Comparison of ENCODE assay signal across 33 mouse cellular contexts in the genomic region with DNA sequence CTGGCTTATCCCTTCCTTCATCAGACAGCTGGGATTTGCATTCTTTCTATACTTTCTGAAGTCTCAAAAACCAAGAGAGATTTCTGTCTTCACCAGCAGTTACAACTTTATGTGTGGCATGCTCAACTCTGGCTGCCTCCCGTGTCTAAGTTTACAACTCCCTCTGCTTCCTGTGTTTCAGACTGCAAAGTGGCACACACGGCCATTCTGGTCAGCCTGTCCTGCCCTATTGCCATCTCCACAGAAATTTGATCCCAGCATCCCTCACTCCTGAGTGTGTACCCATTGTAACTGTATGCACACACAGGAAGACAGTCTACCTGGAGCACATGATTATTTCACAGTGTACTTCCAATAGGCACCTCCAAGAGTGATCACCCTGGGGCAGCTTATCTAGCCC.
"Had no signal": no experiment of that assay in that cellular context is flagged by ENCODE, and none has a peak within 500 bp of the region (broad histone marks: within the 10 kb centered on the region; RNA-seq: fewer than 3 reads in every experiment).

No protein-coding gene starts in this region.

- H3K4me3 ChIP-seq: limb, embryonic 10.5 days; limb, embryonic 12.5 days; limb, embryonic 13.5 days; limb, embryonic 15.5 days; liver, embryonic 12.5 days; liver, embryonic 13.5 days; liver, embryonic 15.5 days; lung, embryonic 15.5 days; megakaryocyte, embryonic 14.5 days; midbrain, embryonic 10.5 days; midbrain, embryonic 12.5 days; midbrain, embryonic 13.5 days; midbrain, embryonic 15.5 days; myocyte; neural tube, embryonic 12.5 days; neural tube, embryonic 13.5 days had no signal

- DNase-seq: left cerebral cortex, postnatal 4 days; liver; liver, embryonic 13.5 days; liver, postnatal 0 days; lung, adult 18-20 months; lung, adult 2 months; lung, embryonic 14.5 days; lung, postnatal 10 days; lung, postnatal 14 days; lung, postnatal 36 days; lung, postnatal 4 days; midbrain, embryonic 14.5 days had no signal

- H3K9me3 ChIP-seq: limb, embryonic 10.5 days; limb, embryonic 12.5 days; limb, embryonic 13.5 days; limb, embryonic 15.5 days; liver, embryonic 12.5 days; liver, embryonic 13.5 days; liver, embryonic 15.5 days; lung, embryonic 15.5 days; megakaryocyte, embryonic 14.5 days; midbrain, embryonic 10.5 days; midbrain, embryonic 12.5 days; midbrain, embryonic 13.5 days; midbrain, embryonic 15.5 days; neural tube, embryonic 12.5 days; neural tube, embryonic 13.5 days had no signal

- H3K4me2 ChIP-seq: limb, embryonic 12.5 days; limb, embryonic 13.5 days; limb, embryonic 15.5 days; liver, embryonic 11.5 days; liver, embryonic 12.5 days; liver, embryonic 13.5 days; liver, embryonic 15.5 days; lung, embryonic 14.5 days; lung, embryonic 15.5 days; midbrain, embryonic 11.5 days; midbrain, embryonic 12.5 days; midbrain, embryonic 13.5 days; midbrain, embryonic 15.5 days; neural tube, embryonic 12.5 days; neural tube, embryonic 13.5 days had no signal

- H3K4me1 ChIP-seq: liver, embryonic 12.5 days; liver, embryonic 13.5 days; liver, embryonic 15.5 days; megakaryocyte, embryonic 14.5 days; midbrain, embryonic 15.5 days; neural tube, embryonic 12.5 days had no signal

- H3K36me3 ChIP-seq: limb, embryonic 10.5 days; limb, embryonic 12.5 days; limb, embryonic 13.5 days; limb, embryonic 15.5 days; liver, embryonic 12.5 days; liver, embryonic 13.5 days; liver, embryonic 15.5 days; lung, embryonic 15.5 days; midbrain, embryonic 10.5 days; midbrain, embryonic 12.5 days; midbrain, embryonic 13.5 days; midbrain, embryonic 15.5 days; neural tube, embryonic 12.5 days; neural tube, embryonic 13.5 days had no signal

- ATAC-seq: liver, embryonic 12.5 days; liver, postnatal 0 days; lung, postnatal 0 days; midbrain, embryonic 13.5 days; midbrain, embryonic 15.5 days; midbrain, embryonic 16.5 days had no signal

- H3K9ac ChIP-seq: limb, embryonic 12.5 days; limb, embryonic 13.5 days; limb, embryonic 15.5 days; liver, embryonic 12.5 days; liver, embryonic 13.5 days; liver, embryonic 14.5 days; liver, embryonic 15.5 days; liver, postnatal 0 days; lung, embryonic 14.5 days; lung, embryonic 15.5 days; midbrain, embryonic 12.5 days; midbrain, embryonic 13.5 days; midbrain, embryonic 15.5 days; neural tube, embryonic 12.5 days; neural tube, embryonic 13.5 days had no signal

- H3K27ac ChIP-seq: limb, embryonic 10.5 days; limb, embryonic 12.5 days; limb, embryonic 13.5 days; limb, embryonic 15.5 days; liver, embryonic 12.5 days; liver, embryonic 13.5 days; liver, embryonic 14.5 days; liver, embryonic 15.5 days; lung, embryonic 15.5 days; macrophage; midbrain, embryonic 10.5 days; midbrain, embryonic 12.5 days; midbrain, embryonic 13.5 days; midbrain, embryonic 15.5 days; neural tube, embryonic 12.5 days; neural tube, embryonic 13.5 days had no signal

- H3K27me3 ChIP-seq: limb, embryonic 12.5 days; limb, embryonic 13.5 days; limb, embryonic 15.5 days; liver, embryonic 12.5 days; liver, embryonic 13.5 days; liver, embryonic 15.5 days; lung, embryonic 15.5 days; megakaryocyte, embryonic 14.5 days; midbrain, embryonic 12.5 days; midbrain, embryonic 13.5 days; midbrain, embryonic 15.5 days; neural tube, embryonic 12.5 days; neural tube, embryonic 13.5 days had no signal
